Mouse (Mus musculus) ES-E14 (cell line): ENCODE results near the gene Ccdc114. TPM values are rescaled to one million over a fixed set of nuclear protein-coding genes. Genes with fewer than 3 reads are reported as not detected.

Experiments used
- DNase-seq: peaks from one replicate; pipeline ENCODE4 v3.0.0-alpha.2; 2013; ENCODE audit warnings: low read depth, low spot score
- H3K27ac ChIP-seq: 2 replicates; pipeline ENCODE4 v1.5.1; 2012; ENCODE audit warnings: low read depth, mild to moderate bottlenecking, low read length, moderate library complexity, mixed read lengths; ENCODE audit not compliant: poor library complexity, insufficient read depth, severe bottlenecking
- H3K36me3 ChIP-seq: 2 replicates; pipeline ENCODE4 v1.6.1; 2012; ENCODE audit warnings: mild to moderate bottlenecking, low read length, moderate library complexity, mixed read lengths; ENCODE audit not compliant: control insufficient read depth, poor library complexity, insufficient read depth, severe bottlenecking
- H3K4me1 ChIP-seq, 2 experiments: fragments of 150-350 bp in 1 of 2; sonication (generic) in 1 of 2; 2 replicates each; pipeline ENCODE4 v1.6.1; 2012; ENCODE audit warnings: low read length in 2 of 2, mild to moderate bottlenecking in 1 of 2, mixed read lengths in 1 of 2; ENCODE audit not compliant: control insufficient read depth in 2 of 2, insufficient read depth in 2 of 2, poor library complexity in 1 of 2
- H3K4me3 ChIP-seq, 2 experiments: fragments of 150-350 bp in 1 of 2; sonication (generic) in 1 of 2; 2 replicates each; pipeline ENCODE4 v1.5.1; 2012; ENCODE audit warnings: low read length in 2 of 2, low read depth in 1 of 2, mild to moderate bottlenecking in 1 of 2, mixed read lengths in 1 of 2; ENCODE audit not compliant: insufficient read depth in 1 of 2, poor library complexity in 1 of 2, severe bottlenecking in 1 of 2
- H3K9ac ChIP-seq: 2 replicates; pipeline ENCODE4 v1.6.1; 2012; ENCODE audit warnings: low read depth, mild to moderate bottlenecking, low read length, mixed read lengths; ENCODE audit not compliant: poor library complexity, insufficient read depth, severe bottlenecking
- H3K9me3 ChIP-seq: fragments of 150-350 bp; sonication (generic); 2 replicates; pipeline ENCODE4 v1.6.1; 2012; ENCODE audit warnings: low read depth, mild to moderate bottlenecking, low read length; ENCODE audit not compliant: control insufficient read depth, insufficient read depth
- CHD2 ChIP-seq: IDR thresholded peaks from 2 replicates; pipeline ENCODE4 v1.6.1; 2014; ENCODE audit warnings: mild to moderate bottlenecking, low read depth, low read length, inconsistent platforms
- HCFC1 ChIP-seq: IDR thresholded peaks from 2 replicates; pipeline ENCODE4 v1.6.1; 2012; ENCODE audit warnings: low read length, inconsistent platforms, borderline replicate concordance; ENCODE audit not compliant: insufficient read depth
- MAFK ChIP-seq: IDR thresholded peaks from 2 replicates; pipeline ENCODE4 v1.6.1; 2014; ENCODE audit warnings: mild to moderate bottlenecking, low read depth, low read length, inconsistent platforms; ENCODE audit not compliant: insufficient read depth
- ZC3H11A ChIP-seq: IDR thresholded peaks from 2 replicates; pipeline ENCODE4 v1.6.1; 2012; ENCODE audit warnings: low read depth, mild to moderate bottlenecking, inconsistent platforms, low read length, borderline replicate concordance
- ZNF384 ChIP-seq: IDR thresholded peaks from 2 replicates; pipeline ENCODE4 v1.6.1; 2012; ENCODE audit warnings: low read depth, low read length, inconsistent platforms
- in situ Hi-C, 2 experiments: fragments of 600-800 bp; cut with MboI; formaldehyde crosslinking; loops; one replicate each; pipeline ENCODE4 v1.15.1; 2025; ENCODE audit warnings: low sequenced_read_pairs in 2 of 2, inconsistent platforms in 1 of 2; ENCODE audit not compliant: unreplicated experiment in 2 of 2
- total RNA-seq: library from RNA; depleted of rRNA; stranded (reverse); fragments of 300-350 nt; gene quantifications from 2 replicates; pipeline ENCODE4 v1.2.3, GENCODE M21; 2012

The Ccdc114 gene
- total RNA-seq, 1 experiment, result 7.7 TPM

- Histone ChIP-seq H3K27ac (no peak overlapping the region), H3K9ac (peak overlapping the region; percentile 53; the same call in 1 of the 2 replicates), H3K36me3 (no peaks in the 10 kb centered on the region), H3K4me3 (peak overlapping the region; percentile 49 to 55), H3K4me1 (peaks cover 8 to 36% of the 10 kb centered on the region in 2 experiments; a peak in 3 of 4 replicates), H3K9me3 (no peaks in the 10 kb centered on the region)
- TF ChIP-seq ZC3H11A (no peak), HCFC1 (no peak), ZNF384 (no peak), CHD2 (no peak), MAFK (no peak)
- in situ Hi-C loops, result no loop called here
- no peak for DNase-seq
Observed at GRCm38 (mm10) chr7:45919083-45919671, 4.7 kb upstream of the Ccdc114 start.

- no peak for DNase-seq
- Histone ChIP-seq H3K9ac (no peak overlapping the region), H3K9me3 (no peaks in the 10 kb centered on the region), H3K27ac (no peak overlapping the region), H3K36me3 (no peaks in the 10 kb centered on the region), H3K4me1 (peaks cover 8 to 36% of the 10 kb centered on the region in 2 experiments; a peak in 3 of 4 replicates), H3K4me3 (no peak overlapping the region)
- in situ Hi-C loops, result loop anchor here in 1 of 2 experiments (10.0 kb wide), 1 partner anchor 175 kb away; no protein-coding TSS in a partner anchor
- no peak for TF ChIP-seq MAFK
- no peak for TF ChIP-seq CHD2
- no peak for TF ChIP-seq HCFC1
- no peak for TF ChIP-seq ZNF384
- no peak for TF ChIP-seq ZC3H11A
Observed at GRCm38 (mm10) chr7:45919761-45920160, 4.1 kb upstream of the Ccdc114 start.

GRCm38 (mm10) chr7:45920583-45921241, 3.2 kb upstream of the Ccdc114 start:
- 0 out of 2 replicates have a peak overlapping the region, but pooled peaks have one; percentile 16 for H3K27ac ChIP-seq
- H3K4me3 ChIP-seq, result peak overlapping the region in 1 of 2 experiments; percentile 3; a peak in 1 of 4 replicates
- in situ Hi-C loops, result loop anchor here in 1 of 2 experiments (10.0 kb wide), 1 partner anchor 176 kb away; no protein-coding TSS in a partner anchor
- no peaks in the 10 kb centered on the region for H3K9me3 ChIP-seq
- DNase-seq, result no peak
- no peaks in the 10 kb centered on the region for H3K36me3 ChIP-seq
- TF ChIP-seq CHD2 (no peak), ZNF384 (no peak), ZC3H11A (no peak), MAFK (no peak)
- H3K9ac ChIP-seq, result peak overlapping the region; percentile 30; the same call in 1 of the 2 replicates
- peaks cover 8 to 36% of the 10 kb centered on the region in 2 experiments; a peak in 3 of 4 replicates for H3K4me1 ChIP-seq

- H3K36me3 ChIP-seq, result no peaks in the 10 kb centered on the region
- H3K27ac ChIP-seq, result 0 out of 2 replicates have a peak within 1 kb of the TSS, but pooled peaks have one; percentile 16
- TF ChIP-seq CHD2 (no peak), ZC3H11A (no peak), MAFK (no peak), ZNF384 (no peak), HCFC1 (no peak)
- in situ Hi-C loops, result loop anchor here in 1 of 2 experiments (10.0 kb wide), 1 partner anchor 176 kb away; no protein-coding TSS in a partner anchor
- DNase-seq, result no peak
- H3K9me3 ChIP-seq, result no peaks in the 10 kb centered on the region
- peak within 1 kb of the TSS in 1 of 2 experiments; percentile 3; a peak in 1 of 4 replicates for H3K4me3 ChIP-seq
- H3K4me1 ChIP-seq, result peaks cover 8 to 32% of the 10 kb centered on the region in 2 experiments; a peak in 3 of 4 replicates
- H3K9ac ChIP-seq, result peak within 1 kb of the TSS; percentile 53; the same call in 1 of the 2 replicates
Observed at GRCm38 (mm10) chr7:45921242-45921621, 2.6 kb upstream of the Ccdc114 start, which contains the start of gene Emp3. Gene Emp3 (minus strand): TSS chr7:45921404.
